Mouse (Mus musculus) bone marrow macrophage, adult 2 months (primary cell): ENCODE measurements around the gene Myo1c. TPM values are rescaled to one million over a fixed set of nuclear protein-coding genes. Genes with fewer than 3 reads are reported as not detected.
A peak's percentile ranks its signal among the peaks of the same experiment; 100 is the strongest.

ENCODE experiments used
- H3K27ac ChIP-seq: 2 replicates; pipeline ENCODE4 v1.5.1; 2012; ENCODE audit warnings: low read depth, low read length; ENCODE audit not compliant: insufficient read depth
- H3K4me1 ChIP-seq: 2 replicates; pipeline ENCODE4 v1.6.1; 2012; ENCODE audit warnings: low read length; ENCODE audit not compliant: control insufficient read depth, insufficient read depth
- H3K4me3 ChIP-seq: 2 replicates; pipeline ENCODE4 v1.5.1; 2012; ENCODE audit warnings: mild to moderate bottlenecking, low read length, moderate library complexity; ENCODE audit not compliant: insufficient read depth
- CTCF ChIP-seq: IDR thresholded peaks from 2 replicates; pipeline ENCODE4 v1.5.1; 2012; ENCODE audit warnings: low read depth, mild to moderate bottlenecking, low read length, moderate library complexity
- POLR2A ChIP-seq: IDR thresholded peaks from 2 replicates; pipeline ENCODE4 v1.6.1; 2012; ENCODE audit warnings: mild to moderate bottlenecking, low read depth, low read length, borderline replicate concordance
- polyA plus RNA-seq: library from polyadenylated mRNA; stranded (reverse); fragments of >200 nt; gene quantifications from 2 replicates; pipeline ENCODE4 v1.2.4, GENCODE M21; 2012; ENCODE audit not compliant: missing spikeins, insufficient read depth, insufficient read length

The Myo1c gene
- polyA plus RNA-seq = 77.3 and 90.4 TPM in 2 replicates

DNA sequence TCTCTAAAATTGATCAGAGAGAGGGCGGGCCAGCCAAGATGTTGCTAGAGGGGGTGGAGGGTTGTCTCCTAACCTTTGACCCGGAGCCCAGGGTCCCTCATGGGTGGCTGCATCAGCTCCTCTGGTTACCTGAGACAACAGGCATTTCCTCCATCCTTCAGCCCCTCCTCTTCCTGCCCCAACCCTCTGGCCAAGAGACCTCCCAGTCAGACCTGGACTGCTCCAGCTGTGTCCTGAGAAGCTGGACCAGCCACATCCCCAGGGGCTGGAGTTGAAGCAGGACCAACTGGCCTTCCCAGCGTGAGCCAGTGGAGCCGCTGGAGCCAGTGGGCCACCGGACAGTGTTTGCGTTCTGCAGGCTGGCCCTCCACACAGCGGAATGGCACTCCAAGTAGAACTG, at the start of gene Myo1c:
Gene Myo1c (plus strand): TSS at position 194 of the 400 bp plus-strand sequence.
- peaks cover 37% of the 10 kb centered on the region for H3K4me1 ChIP-seq
- H3K4me3 ChIP-seq = peak within 1 kb of the TSS; percentile 73
- peak within 1 kb of the TSS; percentile 90 for H3K27ac ChIP-seq
- TF ChIP-seq CTCF (no peak), POLR2A (no peak)

DNA sequence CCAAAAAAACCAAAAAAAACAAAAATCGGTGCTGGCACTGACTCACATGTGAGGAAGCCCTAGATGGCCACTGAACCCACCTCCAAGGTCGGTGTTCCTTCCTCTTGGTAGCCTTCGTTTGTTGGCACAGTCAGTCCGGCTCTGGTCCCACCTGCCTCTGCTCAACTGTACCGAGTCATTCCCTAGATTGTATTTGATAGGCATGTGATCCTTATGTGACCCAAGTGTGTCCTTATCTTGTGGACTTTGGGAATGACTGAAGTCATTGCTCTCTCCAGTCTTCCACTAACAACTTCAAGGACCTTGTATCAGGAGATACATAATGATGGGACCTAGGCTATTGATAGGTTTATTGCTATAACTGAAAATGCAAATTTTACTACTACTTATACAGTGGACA, 45.5 kb upstream of the Myo1c start:
- Histone ChIP-seq H3K4me3 (no peak overlapping the region), H3K27ac (no peak overlapping the region)
- TF ChIP-seq CTCF (no peak), POLR2A (no peak)

DNA sequence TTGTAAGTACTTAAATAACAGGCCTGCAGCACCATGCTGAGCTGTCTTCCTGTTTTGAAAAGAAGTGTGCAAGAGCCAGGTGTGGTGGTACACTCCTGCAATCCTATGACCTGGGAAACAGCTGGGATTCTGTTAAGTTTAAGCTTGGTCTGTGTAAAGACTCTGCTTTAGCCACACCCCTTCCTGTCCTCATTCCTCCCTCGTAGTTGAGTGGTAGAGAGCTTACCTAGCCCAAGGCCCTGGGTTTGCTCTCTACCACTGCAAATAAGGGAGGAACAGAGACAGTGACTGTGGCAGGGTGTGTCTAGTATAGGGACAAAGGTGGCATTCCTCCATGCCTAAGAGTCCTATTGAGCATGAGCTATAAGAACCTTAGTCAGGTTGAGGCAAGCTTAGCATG, 45.0 kb upstream of the Myo1c start:
- TF ChIP-seq POLR2A = no peak
- TF ChIP-seq CTCF = no peak
- Histone ChIP-seq H3K27ac (no peak overlapping the region), H3K4me3 (no peak overlapping the region), H3K4me1 (peaks cover 6% of the 10 kb centered on the region)

More for the DNA sequence above, 45.5 kb upstream of the Myo1c start:
- H3K4me1 ChIP-seq = peaks cover 6% of the 10 kb centered on the region

DNA sequence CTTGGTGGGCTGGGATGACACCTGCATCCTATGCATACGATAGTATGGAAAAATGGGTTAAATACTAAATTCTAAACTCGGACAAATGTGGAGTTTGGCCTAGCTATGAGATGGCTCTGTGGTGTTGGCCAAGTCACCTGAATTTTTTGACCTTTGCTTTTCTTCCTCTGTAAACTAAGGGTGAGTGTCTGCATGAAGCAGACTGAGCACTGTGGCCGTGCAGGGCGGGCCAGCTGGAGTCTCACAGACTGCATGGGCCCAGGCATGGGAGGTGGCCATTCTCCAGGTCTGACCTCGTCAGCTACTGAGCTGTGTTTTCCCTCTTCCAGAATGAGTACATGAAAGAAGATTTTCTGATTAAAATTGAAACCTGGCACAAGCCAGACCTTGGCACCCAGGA, 41.5 kb upstream of the Myo1c start:
- no peaks in the 10 kb centered on the region for H3K4me1 ChIP-seq
- H3K4me3 ChIP-seq = no peak overlapping the region
- TF ChIP-seq POLR2A = no peak
- no peak for TF ChIP-seq CTCF
- no peak overlapping the region for H3K27ac ChIP-seq

DNA sequence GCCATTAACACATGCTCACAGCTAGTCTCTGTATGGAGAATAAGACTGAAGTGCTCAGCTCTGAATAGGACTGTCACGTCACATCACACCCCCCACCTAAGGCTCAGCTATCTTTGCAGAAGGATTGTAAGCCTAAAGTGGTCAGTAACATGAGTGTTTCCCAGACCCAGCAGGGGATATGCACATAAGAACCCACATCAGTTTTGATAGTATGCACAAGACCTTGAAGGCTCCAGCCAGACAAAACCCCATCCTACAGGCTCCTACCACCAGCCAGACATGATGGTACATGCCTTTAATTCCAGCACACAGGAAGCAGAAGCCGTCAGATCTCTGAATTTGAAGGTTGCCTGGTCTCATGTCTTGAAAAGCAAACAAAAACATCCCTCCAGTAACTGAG, 40.3 kb upstream of the Myo1c start:
- H3K27ac ChIP-seq = no peak overlapping the region
- no peak overlapping the region for H3K4me3 ChIP-seq
- no peaks in the 10 kb centered on the region for H3K4me1 ChIP-seq
- no peak for TF ChIP-seq CTCF
- TF ChIP-seq POLR2A = no peak

DNA sequence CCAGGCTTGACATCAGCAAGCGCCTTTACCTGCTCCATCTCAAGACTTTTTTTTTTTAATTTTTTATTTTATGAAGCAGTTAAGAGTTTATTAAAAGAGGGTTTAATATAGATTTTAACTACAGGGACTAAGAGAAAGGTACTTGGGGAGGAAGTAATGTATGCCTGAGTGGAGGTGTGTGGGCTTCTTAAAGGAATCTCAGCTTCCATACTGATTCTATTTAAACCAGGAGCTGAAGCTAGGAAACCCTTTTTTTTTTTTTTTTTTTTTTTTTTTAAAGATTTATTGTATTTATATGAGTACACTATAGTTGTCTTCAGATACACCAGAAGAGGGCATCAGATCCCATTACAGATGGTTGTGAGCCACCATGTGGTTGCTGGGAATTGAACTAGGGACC, 35.5 kb upstream of the Myo1c start:
- H3K27ac ChIP-seq = no peak overlapping the region
- TF ChIP-seq POLR2A (no peak), CTCF (no peak)
- no peaks in the 10 kb centered on the region for H3K4me1 ChIP-seq
- no peak overlapping the region for H3K4me3 ChIP-seq

DNA sequence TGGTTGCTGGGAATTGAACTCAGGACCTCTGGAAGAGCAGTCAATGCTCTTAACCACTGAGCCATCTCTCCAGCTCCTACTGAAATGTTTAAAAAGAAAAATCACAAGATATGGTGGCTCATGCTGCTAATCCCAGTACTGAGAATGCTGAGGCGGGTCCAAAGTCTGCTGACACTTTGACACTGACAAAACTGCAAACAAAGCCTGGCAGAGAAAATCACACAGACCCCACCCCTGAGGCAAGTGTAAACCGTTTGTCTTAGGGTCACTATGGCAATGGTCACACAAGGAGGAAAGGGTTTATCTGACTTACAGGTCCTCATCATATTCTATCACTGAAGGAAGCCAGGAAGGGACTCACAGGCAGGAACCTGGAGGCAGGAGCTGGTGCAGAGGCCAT, 34.7 kb upstream of the Myo1c start:
- H3K4me3 ChIP-seq = no peak overlapping the region
- no peak overlapping the region for H3K27ac ChIP-seq
- H3K4me1 ChIP-seq = no peaks in the 10 kb centered on the region
- no peak for TF ChIP-seq POLR2A
- TF ChIP-seq CTCF = no peak

DNA sequence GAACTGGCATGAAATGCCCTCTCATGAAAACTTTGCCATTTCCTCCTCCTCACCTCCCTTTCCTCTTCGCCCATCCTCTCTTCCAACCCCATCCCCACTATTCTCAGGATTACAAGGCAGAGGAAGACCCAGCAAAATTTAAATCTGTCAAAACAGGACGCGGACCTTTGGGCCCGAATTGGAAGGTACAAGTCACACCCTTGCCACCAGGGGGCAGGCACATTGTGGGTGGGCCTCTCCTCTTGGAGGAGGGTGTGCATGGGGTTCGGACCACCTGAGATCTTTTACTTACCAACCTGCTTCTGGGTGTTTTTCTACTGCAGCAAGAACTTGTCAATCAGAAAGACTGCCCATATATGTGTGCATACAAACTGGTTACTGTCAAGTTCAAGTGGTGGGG, 31.2 kb upstream of the Myo1c start:
- Histone ChIP-seq H3K4me3 (no peak overlapping the region), H3K27ac (no peak overlapping the region)
- TF ChIP-seq POLR2A (no peak), CTCF (peak; percentile 59)

DNA sequence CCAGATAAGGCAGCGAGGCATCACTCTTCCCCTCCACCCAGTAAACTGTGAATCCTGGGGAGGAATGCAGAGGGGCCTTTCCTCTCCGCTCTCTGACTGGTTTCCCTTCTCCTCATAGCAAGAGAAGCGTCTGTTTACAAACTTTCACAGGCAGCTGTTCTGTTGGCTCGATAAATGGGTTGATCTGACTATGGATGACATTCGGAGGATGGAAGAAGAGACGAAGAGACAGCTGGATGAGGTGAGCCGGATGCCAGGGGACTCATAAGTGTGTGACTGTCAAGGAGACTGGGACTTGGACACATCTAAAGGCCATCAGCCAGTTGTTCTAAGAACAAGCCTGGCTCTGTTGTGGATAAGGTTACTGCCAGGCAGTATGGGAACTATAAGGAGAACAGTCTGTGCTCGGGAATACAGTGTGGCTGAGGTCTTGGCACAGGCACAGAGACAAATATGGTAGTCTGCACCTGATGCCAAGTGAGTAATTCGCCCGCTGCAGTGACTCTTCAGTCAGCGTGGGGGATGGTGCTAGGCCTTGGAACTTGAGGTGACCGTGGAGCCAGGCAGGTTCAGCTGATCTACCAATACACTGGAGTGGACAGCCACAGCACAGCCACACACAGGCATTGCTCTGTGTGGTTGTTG, 30.0 kb upstream of the Myo1c start:
- no peak overlapping the region for H3K4me3 ChIP-seq
- peaks cover 30% of the 10 kb centered on the region for H3K4me1 ChIP-seq
- TF ChIP-seq CTCF (no peak), POLR2A (no peak)
- H3K27ac ChIP-seq = no peak overlapping the region

More for the DNA sequence above, 31.2 kb upstream of the Myo1c start:
- peaks cover 22% of the 10 kb centered on the region for H3K4me1 ChIP-seq

DNA sequence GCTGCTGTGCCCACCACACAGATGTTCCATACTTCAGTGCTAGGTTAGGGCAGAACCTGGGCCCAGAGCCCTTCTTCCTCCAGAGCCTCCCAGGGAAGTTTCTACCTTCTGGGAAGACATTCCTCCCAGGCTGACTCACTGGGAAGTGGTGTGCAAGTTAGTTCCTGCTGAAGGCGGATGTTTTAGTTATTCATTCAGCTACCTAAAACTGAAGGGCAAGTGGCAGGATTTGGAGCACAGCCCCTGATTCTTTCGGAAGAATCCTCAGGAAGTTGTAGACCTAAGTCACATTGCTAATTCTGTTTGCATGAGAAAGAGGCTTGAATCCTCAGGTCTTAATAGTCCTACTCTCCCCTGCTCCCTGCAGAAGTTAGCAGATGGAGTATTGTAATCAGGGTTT, 28.9 kb upstream of the Myo1c start:
- no peak for TF ChIP-seq CTCF
- TF ChIP-seq POLR2A = no peak
- Histone ChIP-seq H3K27ac (peak overlapping the region; percentile 43), H3K4me1 (peaks cover 37% of the 10 kb centered on the region), H3K4me3 (no peak overlapping the region)
